Mouse (Mus musculus) spleen, postnatal 4 days (tissue): Measurements from ENCODE around the gene Shbg.
A peak's percentile ranks its signal among the peaks of the same experiment; 100 is the strongest.

ENCODE experiments used
- DNase-seq, 2 experiments: peaks; one replicate each; pipeline ENCODE4 v3.0.0; 2022; ENCODE audit warnings: low spot score in 2 of 2

Gene Shbg

DNA sequence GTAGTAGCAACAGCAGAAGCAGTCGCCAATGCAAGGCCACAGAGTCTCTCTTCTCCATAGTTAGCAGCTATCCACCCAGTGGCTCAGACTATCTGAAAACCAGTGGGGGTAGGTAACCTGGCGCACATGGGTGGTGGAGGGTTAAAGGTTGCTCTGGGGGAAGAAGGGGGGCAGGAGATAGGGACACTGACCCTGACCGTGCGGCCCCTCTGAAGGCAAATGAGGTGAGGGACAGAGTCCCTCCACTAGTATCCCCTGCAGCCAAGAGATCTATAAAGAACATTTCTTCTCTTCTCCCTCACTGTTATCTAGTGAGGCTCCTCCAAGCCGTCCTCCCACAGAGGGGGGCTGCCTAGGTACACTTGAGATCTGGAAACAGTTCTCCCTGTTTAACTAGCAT lies at the start of gene Shbg:
Gene Shbg, minus strand, starts transcription at position 101 of the 400 bp plus-strand sequence.
- DNase-seq: no peak

DNA sequence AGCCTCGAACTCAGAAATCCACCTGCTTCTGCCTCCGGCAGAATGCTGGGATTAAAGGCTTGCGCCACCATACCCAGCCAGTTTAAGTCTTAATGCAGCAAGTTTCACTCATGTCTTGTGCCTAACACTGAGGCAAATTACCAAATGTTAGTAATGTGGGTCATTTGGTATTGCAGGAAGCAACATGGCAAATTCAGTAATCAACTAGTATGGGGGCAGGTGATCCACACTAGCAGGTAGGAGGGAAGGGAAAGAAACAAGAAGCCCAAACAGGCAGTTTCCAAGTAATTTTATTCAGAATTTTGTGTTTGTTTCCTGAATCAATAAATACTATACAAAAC lies 48.9 kb upstream of the Shbg start:
- DNase-seq: no peak

DNA sequence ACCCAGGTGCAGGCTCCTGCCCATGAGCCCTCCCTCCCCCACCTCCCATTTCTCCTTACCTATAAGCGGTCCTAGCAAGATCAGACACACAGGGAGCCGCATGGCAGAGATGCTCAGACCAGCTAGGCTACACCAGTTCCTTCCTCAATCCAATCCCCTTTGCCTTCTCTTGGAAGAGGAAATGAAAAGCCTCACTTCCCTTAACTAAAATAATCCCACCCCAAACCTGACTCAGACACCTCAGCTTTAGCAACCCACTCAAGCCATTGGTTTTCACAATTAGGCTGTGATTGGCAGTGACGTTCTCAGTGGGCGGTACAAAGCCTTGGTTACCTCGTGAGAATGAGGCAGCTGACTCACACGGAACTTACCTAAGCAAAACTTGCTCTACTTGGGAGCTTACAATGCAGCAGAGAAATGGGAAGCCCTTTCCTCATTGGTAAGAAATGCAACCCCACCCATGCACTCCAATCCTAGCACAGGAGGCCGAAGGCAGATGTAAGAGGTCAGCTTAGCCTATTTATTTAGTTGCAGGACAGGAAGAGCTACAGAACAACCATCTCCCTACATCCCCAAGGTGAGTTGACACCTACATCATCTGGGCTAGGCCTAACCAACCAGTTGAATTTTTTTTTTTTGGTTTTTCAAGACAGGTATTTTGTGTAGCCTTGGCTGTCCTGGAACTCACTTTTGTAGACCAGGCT lies 48.4 kb upstream of the Shbg start, which contains the start of gene Cd68:
Gene Cd68, minus strand, starts transcription at position 193 of the 704 bp plus-strand sequence.
- peak; percentile 67 to 74 for DNase-seq

DNA sequence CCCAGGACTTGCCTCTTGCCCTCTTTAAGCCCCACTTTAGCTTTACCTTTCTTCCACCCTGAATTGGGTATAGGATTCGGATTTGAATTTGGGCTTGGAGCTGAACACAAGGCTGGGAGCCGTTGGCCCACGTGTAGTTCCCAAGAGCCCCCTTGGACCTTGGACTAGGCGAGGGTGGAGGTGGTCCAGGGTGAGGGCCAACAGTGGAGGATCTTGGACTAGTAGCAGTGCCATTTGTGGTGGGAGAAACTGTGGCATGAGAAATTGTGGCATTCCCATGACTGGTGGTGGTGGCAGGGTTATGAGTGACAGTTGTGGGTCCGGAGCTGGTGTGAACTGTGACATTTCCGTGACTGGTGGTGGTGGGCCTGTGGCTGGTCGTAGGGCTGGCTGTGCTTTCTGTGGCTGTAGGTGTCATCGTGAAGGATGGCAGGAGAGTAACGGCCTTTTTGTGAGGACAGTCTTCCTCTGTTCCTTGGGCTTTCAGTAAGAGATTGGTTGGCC lies 47.8 kb upstream of the Shbg start:
- no peak for DNase-seq

DNA sequence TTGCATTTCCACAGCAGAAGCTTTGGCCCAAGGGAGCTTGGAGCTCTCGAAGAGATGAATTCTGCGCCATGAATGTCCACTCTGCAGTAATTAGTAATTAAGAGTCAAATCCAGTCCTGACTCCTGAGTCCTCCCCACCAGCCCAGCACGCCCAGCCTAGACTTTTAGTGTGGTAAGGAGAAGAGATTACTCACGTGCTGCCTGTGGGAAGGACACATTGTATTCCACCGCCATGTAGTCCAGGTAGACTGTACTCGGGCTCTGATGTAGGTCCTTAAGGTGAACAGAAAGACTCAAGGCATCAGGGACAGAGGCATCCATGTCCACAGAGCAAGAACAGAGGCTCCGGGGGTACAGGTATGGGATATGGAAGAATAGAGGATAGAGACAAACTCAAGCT lies 47.1 kb upstream of the Shbg start:
- no peak for DNase-seq

DNA sequence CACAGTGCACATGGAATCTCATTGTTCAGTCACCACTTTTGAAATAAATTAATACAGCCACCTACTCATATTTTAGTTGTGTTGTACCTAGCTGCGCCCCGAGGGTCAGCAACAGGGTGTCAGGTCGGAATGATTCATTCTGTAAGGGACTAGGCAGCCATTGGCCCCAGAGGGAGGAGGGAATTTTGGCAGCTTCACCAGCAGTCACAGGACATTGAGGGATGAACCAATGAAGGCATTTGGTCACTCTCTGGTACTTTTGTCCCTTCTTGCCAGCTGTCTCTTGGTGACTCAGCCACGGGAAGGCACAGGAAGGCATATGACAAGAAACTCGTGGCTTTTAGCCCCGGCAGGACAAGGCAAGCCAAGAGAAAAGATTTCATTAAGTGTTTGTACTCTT lies 46.1 kb upstream of the Shbg start:
- no peak for DNase-seq

DNA sequence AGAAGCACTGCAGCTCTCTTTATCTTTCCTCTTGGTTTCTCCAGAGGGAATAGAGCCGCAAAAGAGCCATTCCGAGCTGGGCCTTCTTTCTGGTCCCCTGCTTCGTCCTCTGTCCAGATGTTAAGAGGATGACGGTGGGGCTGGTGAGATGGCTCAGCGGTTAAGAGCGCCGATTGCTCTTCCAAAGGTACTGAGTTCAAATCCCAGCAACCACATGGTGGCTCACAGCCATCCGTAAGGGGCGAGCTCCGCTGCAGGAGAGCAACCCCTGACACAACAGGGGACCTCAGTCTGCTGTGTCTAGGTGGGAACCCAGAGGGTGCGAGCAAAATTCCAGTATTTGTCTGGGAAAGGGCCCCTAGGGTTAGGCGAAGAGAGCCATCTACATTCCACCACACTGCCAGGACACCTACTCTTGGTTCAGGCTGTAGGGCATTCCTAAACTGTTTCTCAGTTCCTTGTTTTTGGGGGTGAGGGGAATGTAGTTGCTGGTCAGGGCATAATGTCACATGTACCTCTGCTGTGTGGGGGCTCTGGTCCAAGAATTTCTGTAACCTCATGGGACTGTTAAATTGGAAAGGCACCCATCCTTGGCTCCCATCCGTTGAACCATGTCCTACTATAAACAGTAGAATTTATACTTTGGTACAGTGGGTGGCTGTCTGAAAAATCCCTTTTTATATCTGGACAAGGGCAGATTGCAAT lies 45.4 kb upstream of the Shbg start:
- DNase-seq: no peak

DNA sequence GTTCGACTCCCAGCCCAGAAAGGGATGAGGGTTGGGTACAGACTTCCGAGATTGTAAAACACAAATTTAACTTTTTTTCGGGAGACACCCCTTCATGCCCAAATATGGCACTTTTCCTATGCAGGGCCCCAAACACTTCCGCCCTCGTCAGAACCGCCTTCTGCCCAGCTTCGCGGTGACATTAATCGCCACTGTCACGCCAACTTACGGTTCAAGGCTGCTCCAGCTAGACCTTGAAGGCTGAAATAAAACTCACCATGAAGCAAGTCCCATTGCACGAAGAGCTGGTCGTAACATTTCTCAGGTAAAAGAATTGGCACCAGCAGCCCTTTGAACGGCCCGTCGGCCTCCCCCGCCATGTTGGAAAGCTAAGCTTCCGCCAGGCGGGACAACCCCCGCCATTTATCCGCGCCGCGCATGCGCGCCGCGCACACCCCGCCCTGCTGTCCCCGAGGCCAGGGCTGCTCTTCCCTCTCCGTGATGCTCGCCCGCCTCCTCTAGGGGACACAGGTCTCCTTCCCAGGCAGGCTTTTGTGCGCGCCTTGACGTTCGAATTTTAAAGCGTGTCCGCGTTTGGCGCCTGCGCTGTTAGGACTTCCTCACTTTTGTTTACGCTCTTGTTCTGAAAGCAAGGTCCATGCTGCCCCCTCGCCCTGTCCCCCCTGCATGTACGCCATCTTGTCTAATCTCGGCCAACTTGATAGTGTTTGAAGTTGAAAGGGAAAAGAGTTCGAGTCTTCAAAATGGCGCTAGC lies 44.7 kb upstream of the Shbg start, which contains the start of gene Mpdu1:
Gene Mpdu1, minus strand, starts transcription at position 430 of the 754 bp plus-strand sequence.
- peak; percentile 93 to 97 for DNase-seq

DNA sequence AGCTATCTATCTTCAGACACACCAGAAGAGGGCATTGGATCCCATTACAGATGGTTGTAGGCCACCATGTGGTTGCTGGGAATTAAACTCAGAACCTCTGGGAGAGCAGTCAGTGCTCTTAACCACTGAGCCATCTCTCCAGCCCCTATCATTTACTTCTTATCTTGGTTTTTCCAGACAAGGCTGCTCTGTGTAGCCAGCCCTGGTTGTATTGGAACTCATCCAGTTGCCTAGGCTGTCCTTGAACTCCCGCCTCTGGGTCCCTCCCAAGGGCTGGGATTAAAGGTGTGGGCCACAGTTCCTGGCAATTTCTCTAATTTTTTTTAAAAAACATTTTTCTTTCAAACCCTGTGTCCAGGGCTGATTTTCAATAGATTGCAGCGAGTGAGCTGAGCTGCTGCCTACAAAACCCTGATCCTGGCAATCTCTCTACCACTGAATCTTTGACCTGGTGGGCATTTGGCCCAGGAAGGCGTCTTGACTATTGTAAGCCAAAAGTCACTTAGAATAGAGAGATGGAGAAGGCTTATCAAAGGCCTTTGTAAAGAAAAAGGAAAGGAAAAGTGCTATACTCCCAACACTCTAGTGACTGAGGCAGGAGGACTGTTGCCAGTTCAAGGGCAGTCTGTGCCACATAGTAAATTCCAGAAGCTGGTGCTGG lies 43.6 kb upstream of the Shbg start:
- no peak for DNase-seq

DNA sequence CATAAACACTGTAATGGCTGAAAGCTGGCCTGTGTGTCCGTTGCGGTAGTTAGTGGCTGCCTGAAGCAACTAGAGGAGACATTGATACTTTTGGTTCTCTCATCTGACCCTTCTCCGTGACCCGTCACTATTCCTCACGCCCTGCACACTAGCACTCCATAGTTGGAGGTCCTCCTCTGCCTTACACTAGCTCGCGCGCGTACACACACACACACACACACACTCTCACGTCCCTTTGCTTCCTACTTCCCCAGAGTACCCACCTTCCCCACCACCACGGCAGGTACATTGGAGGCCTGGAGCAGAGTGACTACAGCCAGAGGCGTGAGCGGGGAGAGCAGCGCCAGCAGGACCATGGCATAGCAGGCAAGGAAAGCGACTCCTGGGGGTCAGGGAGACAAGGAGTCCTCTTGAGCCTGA lies 39.8 kb upstream of the Shbg start:
- DNase-seq: no peak

DNA sequence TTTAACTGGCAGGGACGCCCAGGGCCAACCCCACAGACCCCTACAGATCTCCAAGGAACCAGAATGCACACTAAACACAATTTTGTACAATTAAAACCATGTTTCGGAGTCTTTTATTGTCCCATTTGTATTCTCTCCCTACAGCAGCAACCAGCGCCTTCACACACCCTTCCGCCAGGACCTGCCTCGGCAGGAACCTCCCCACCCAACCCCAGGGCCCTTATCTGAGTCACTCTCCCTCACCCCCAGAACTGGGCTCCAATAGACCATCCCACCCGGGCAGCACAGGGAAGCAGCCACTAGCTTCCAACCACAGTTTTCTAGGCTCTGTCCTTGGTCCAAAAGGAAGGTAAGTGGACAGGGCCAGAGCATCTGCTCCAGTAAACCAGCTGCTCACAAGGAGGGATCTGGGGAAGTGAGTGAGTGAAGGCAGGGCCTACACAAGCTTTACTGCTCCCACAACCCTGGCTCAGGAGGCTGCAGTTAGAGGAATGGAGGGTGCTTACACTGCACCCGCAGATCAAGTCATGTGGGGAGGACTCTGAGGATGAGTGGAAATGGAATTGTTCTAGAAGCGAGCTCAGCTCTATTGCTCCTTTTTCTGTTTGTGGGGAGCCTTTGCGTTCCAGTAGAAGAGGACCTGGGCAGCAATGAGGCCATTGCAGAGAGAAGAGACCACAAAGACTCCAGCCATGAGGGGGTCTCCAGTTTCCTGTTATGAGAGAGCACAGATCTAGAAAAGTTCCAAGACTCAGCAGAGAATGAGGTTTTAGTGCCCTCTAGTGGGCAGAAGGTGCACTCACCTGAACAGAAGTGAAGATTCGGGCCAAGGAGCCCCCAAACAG lies 39.1 kb upstream of the Shbg start:
- DNase-seq: peak; percentile 61 to 82

DNA sequence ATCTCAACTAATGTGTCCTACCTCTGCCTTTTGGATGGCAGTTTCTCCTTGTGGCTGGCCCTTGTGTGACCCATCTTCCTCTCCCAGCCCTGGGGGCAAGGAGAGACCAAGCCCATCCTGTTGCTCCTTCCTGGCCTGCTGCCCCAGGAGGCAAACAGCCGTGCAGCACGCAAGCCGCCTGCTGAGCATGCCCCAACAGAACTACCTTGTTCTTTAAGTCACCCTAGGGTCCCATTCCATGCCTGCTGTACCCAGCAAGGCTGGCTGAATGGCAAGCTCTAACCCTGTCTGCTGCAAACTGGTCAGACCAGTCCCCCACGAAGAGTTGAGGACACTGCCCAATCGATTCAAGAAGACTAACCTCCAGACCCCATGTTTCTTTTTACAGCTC lies 38.4 kb upstream of the Shbg start:
- DNase-seq: no peak

DNA sequence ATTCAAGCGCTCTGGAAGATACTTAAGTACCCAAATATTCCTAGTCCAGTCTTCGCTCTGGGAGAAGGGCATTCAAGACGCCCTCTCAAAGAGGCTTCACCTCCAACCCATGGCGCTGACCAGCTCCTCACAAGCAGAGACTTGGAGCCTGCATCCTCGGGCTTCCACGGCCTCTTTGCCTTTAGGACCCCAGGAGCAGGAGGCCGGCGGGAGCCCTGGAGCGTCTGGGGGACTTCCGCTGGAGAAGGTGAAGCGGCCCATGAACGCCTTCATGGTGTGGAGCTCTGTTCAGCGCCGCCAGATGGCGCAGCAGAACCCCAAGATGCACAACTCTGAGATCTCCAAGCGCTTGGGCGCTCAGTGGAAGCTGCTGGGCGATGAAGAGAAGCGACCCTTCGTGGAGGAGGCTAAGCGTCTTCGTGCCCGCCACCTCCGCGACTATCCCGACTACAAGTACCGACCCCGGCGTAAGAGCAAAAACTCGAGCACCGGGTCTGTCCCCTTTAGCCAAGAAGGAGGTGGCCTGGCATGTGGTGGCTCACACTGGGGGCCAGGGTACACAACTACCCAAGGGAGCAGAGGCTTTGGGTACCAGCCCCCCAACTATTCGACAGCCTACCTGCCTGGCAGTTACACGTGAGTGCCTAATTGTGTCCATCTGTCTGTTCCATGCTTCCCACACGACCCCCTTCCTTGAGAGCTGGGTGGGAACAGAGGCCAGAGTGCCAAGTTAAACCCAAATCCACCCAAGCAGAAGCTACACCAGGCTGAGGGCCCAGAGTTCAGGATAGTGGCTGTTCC lies 37.8 kb upstream of the Shbg start, which contains the start of gene Sox15:
Gene Sox15, plus strand, starts transcription at position 51 of the 801 bp plus-strand sequence.
- DNase-seq: peak; percentile 60 to 81

DNA sequence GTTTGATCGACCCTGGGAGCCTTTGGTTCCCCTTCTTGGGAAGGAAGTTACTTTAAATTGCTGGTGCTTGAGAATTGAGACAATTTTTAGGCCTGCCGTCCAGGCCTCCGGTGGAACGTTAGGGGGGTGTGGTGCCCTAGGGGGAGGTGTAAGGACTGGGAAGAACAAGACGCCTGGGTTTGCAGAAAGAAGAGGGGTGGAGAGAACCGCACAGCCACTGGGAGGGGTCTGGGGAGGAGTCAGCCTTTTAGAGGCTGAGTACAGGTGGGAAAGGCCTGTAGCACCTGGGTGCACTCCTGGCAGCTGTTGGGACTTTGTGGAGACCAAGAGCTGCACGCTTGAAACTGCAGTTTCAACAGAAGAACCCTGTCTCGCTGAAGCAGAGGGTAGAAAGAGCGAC lies 37.1 kb upstream of the Shbg start:
- DNase-seq: no peak

DNA sequence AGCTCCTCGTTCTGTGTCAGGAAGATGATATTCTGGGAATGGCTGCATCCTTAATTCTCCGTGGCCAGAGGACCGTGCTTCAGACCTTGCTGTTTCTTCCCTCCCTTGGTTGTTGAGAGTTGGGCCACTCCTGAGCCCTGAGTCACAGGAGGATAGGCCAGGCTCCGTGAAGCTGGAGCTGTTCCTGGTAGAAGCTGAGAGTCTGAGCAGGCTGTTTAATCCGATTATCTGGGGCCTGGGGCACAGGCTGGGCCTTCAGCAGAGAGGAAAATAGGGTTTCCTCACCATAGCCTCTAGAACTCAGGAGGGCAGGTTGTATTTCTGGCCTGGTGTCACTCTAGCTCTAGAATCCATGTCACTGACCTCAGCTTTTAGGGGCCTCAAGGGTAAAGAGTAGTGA lies 35.7 kb upstream of the Shbg start:
- no peak for DNase-seq

DNA sequence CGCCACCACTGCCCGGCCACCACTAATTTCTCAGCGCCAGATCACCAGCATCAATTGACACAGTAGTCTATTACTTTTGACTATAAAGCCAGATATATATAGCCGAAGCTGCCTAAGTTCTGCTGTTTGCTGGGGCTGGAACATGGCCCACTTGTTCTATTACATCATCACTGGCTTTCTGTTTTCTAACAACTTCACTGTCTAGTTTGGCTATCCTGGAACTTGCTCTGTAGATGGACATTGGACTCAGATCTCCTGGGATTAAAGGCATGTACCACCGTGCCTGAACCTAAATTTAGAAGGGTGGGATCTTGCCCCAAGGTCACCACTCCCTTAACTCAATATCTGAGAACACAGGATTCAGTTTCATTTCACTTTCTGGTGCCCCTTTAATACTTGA lies 28.2 kb upstream of the Shbg start:
- no peak for DNase-seq

DNA sequence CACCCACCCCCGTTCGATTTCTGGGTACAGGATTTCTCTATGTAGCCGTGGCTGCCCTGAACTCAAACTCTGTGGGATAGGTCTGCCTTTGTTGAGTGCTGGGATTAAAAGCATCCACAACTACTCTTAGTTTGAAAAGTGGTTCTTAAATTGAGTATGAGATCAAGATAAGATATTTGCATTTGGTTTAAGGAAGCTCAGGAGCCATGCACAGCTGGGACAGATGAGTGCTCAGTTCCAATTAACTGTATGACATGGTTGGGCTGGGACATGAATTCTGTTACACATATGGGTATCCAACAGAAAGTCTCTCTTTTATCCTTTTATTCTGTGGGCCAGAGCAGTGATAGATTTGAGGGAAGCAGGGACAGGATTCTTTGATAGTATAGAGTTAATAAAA lies 17.8 kb upstream of the Shbg start:
- DNase-seq: no peak

DNA sequence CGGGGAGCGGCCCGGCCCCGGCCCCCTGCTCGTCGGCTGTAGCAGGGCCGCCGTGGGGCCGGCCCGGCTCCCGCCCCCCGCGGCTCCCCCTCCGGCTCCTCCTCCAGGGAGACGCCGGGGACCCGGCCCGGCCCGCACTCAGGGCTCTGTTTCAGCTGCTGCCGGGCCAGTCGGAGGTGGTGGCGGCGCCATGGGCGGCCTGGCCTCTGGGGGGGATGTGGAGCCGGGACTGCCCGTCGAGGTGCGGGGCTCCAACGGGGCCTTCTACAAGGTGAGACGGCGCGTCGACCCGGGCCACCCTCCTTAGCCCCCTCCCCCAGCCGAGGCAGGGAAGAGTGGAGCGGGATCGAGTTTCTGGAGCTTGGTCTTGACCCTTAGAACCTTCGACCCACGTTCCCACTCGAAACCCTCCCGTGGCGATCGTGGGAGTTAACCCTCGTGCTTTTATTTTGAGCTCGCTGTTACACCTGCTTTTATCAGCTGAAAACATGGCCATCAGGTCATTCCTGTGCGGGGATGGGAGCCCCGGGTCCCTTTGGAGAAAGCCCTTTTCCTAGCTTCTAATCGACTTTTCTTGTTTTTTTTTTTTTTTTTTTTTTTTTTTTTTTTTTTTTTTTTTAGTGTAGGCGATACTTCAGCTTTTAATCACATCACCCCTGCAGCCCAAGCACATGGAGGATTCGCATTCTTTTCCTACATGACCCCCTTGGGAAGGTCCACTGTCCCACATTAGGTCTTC lies 15.6 kb upstream of the Shbg start:
- DNase-seq: peak; percentile 73 to 87
